Mouse (Mus musculus) megakaryocyte progenitor cell, adult 5-6 weeks (primary cell): ENCODE results near the gene Ceacam16. TPM values are rescaled to one million over a fixed set of nuclear protein-coding genes. Genes with fewer than 3 reads are reported as not detected.

Experiments used
- ATAC-seq: replicated peaks from 2 replicates; pipeline ENCODE4 v1.8.0; 2016; ENCODE audit warnings: mild to moderate bottlenecking, moderate TSS enrichment, inconsistent platforms; ENCODE audit not compliant: poor library complexity
- total RNA-seq, 2 experiments: library from RNA; stranded (forward) in 1 of 2; stranded (reverse) in 1 of 2; fragments of 157-497, 149-512 nt in 1 of 2; fragments of 200-1000 nt in 1 of 2; gene quantifications; 2 replicates each; pipeline versions ENCODE4 v1.2.3 to v1.2.4; 2015 to 2017

The Ceacam16 gene
- total RNA-seq (2015) (not detected in 2 replicates), total RNA-seq (2017) (not detected in 2 replicates)

DNA sequence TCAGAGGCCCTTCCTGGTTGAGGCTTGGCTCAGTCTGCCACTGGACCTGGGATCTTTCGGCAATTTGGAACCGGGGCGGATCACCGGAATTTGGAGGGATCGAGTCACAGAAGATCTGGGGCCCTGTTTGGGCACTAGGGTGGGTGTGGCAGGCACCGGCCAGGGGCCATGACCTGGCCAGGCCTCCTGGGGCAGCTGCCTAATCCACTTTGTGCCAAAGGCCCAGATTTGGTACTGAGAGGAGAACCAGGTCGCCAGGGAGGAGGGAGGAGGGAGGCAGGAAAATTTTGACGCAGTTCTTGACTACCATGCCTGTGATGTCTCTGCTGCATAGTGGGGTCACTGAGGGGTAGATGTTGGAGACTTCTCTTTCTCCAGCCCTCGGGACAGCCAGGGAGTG is at the start of gene Ceacam16:
Ceacam16 (minus strand) TSS at position 101 of the 400 bp plus-strand sequence.
- ATAC-seq, result no peak

GRCm38 (mm10) chr7:19910421-19911291 is 49.6 kb upstream of the Ceacam16 start:
- peak; percentile 98 for ATAC-seq

DNA sequence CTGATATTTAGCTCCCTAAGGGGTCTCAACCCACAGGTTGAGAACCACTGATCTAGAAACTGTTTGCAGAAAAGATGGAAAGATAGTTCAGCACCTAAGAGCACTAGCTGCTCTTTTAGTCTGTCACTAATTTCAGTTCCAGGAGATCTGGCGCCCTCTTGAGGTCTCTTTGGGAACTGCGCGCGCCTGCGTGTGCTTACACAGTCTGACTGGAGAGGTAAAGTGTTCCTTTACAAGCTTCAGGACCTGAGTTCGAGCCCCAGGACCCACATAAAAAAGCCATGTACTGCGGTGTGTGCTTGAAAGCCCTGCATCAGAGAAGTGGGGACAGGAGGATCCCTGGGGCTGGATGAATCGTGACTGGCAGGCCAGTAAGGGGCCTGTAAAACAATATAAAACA is 28.8 kb upstream of the Ceacam16 start:
- peak; percentile 83 for ATAC-seq

GRCm38 (mm10) chr7:19887849-19888248 is 26.8 kb upstream of the Ceacam16 start, which contains the start of gene Ceacam19:
TSS of gene Ceacam19 (minus strand) at chr7:19887965.
- no peak for ATAC-seq

DNA sequence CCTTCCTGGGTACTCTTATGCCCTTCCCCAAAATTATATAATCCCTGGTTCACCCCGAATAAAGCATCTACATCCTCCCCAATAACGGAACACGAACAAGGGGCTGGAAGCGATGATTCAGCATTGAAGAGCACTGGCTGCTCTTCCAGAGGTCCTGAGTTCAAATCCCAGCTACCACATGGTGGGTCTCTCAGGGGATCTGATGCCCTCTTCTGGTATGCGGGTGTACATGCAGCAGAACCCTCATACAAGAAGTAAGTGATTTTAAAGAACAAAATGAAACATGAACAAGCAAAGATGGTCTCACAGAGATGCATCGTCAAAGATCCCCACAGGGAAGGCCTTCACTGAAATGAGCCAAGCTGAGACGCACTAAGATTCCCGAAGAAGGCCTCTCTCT is 19.7 kb upstream of the Ceacam16 start:
- no peak for ATAC-seq

GRCm38 (mm10) chr7:19876781-19877425 is 15.8 kb upstream of the Ceacam16 start:
- peak; percentile 71 for ATAC-seq

DNA sequence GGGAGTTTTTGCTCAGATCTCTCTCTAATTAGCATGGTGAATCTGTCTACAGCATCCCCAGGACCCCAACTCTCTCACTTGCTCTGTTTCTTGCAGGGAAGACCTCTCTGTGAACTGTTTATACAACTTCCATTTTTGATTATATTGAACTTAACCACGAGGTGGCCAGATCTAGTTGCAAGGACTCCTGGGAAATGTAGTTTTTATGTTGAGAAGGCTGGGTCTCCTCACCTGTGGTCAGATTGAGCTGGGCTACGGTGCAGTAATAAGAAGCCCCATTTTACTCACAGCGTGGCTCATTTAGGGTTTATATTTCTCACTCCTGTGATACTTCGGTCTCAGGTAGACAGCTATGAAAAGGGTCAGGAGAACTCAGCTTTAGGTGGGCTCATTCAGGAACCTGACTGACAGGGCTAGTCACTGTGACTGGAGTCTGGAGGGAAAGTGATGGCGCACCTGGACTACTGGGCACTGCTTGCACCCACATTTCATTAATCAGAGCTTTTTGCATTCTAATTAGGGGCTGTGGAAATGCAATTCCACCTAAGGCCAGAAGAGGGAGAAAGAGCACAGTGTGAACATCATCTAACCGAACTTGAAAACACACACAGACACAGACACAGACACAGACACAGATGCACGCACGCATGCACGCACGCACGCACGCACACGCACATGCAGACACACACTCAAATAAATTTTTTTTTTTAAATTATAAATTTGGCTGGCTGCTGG is 15.0 kb upstream of the Ceacam16 start:
- ATAC-seq, result peak; percentile 69

GRCm38 (mm10) chr7:19871943-19872601 is 11.0 kb upstream of the Ceacam16 start:
- ATAC-seq, result 0 out of 2 replicates have a peak, but pooled peaks have one; percentile 23

DNA sequence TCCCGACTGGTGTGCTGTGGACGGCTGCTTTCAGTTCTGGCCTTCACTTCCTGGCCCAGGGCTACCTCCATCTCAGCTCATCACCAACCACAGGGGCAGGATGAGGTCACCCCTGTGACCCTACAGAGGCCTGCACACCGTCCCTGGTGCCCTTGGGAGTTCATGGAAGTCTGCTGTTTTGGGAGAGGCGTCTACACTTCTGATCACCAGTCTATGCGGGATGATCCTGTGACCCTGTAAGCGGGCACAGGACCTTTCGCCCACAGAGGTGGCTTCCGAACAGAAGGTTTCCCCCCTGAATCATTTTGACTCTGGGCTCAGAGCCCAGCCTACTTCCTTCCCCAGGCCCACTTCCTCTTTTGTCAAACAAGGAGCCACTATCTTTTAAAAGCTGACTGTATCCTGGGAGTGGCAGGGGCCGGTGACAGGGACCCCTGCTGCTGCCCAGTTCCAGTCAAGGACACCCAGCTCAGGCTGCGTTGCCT is 10.1 kb upstream of the Ceacam16 start:
- peak; percentile 83 for ATAC-seq

DNA sequence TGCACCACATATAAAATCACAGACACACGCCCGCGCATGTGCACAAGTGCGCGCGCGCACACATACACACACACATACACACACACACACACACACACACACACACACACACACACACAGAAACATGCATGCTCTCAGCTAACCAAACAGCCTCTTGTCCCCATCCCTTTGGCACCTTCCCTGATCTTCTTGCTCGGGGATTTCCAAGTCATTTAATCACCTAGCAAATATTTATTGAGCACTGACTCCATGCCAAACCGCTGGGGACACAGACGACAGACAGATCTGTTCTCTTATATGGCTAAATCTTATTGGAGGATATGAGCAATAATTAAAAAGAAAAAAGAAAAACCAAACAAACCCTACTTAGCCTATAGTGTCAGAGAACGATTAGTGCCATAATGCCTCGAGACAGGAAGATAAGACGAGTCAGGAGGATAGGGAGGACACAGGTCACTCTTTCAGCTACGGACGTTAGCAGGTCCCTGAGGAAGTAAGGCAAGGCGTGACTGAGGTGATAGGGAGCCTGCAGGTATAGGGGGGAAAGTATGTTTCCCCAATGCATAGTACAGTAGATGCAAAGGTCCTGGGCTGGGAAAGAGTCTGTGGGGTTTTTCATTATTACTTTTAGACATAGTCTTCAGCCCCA is 6.8 kb upstream of the Ceacam16 start:
- ATAC-seq, result no peak

GRCm38 (mm10) chr7:19866490-19866889 is 5.4 kb upstream of the Ceacam16 start:
- ATAC-seq, result no peak

- ATAC-seq, result no peak
Observed at GRCm38 (mm10) chr7:19865246-19866036, 4.3 kb upstream of the Ceacam16 start.

DNA sequence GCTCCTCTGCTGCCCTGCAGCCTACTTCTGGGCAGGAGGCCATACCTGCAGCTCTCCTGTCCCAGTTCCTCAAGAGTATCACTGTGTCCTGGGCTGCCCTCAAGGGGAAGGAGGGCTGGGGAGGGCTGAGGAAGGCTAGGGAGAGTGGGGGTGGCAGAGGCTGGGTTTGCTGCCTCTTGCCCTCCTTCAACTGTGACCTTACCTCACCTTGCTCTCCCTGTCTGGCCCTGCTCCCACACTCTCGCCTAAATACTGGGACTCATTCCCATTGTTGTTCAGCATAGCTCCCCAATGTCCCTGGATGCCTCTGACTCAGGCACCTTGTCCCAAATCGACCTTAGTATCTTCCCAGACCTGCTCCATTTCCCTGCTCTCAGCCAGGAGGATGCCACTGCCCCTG is 3.1 kb upstream of the Ceacam16 start:
- ATAC-seq, result no peak

DNA sequence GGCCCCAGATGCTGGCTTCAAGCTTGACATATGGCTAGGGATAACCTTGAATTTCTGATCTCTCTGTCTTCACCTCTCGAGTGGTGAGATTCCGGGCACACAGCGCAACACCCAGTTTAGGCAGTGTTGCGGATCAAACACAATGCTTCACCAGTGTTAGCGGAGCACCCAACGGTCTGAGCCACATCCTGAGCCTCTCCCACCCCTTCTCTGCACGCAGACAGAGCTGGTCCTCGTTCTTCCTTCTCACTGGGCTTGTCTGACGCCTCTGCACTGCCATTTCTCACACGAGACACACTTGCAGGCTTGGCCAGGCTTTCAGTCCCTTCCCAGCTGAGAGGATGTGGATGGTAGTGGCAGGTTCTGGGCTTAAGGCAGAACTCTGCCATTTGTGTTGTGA is 1.4 kb downstream of the Ceacam16 start:
- ATAC-seq, result no peak

DNA sequence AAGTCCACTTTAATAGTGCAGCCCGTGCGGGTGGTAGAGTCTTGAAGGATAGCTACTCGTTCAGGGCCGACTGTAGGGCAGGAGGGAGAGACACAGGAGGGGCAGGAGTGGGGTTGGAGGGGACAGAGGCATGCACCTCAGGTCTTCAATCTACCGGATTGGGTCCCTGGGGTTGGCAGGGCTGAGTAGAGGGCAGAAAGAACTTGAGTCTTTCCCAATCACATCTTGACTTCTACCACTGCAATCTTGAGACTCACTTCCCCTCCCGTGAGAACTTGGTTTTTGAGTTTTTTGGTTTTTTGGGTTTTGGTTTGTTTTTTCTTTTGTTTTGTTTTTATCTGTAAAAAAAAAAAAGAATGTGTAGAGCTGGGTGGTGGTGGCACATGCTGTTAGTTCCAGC is 4.8 kb downstream of the Ceacam16 start:
- peak; percentile 60 for ATAC-seq

DNA sequence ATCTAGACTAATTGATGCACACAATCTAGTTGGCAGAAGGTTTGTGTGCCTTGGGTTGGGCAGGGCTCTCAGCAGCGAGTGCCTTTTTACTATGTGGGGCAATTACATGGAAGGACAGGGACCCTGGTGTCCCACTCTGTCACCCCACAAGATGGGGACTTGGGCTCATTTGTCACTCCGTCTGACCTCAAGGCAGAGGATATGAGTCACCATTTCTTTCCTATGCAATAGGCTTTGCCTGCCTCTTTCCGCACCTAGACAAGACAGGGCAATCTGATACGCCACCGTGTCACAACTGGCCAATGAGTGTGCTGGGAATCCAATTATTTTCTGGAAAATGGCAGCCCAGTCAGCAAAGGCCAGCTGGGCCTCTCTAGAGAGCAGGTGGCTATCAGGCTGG is 5.4 kb downstream of the Ceacam16 start:
- ATAC-seq, result peak; percentile 51; the same call in 1 of the 2 replicates

DNA sequence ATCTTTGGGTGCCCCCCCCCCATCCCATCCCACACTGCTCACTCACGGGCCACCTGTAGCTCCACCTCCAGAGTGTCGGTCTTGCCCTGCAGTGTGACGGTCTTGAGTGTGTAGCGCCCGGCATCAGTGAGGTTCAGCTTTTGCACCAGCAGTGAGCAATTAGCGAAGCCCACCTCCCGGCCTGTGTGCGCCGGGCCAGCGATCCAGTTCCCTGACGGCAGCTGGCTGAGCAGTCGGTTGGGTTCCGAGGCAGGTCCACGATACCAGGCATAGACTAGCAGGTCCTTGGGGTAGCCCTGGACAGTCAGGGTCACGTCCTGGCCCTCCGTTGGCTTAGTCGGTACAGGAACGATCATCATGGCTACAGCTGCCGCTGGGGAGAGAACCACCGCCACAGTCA is 7.6 kb downstream of the Ceacam16 start:
- no peak for ATAC-seq

- ATAC-seq, result peak; percentile 18; the same call in 1 of the 2 replicates
Observed at GRCm38 (mm10) chr7:19851858-19852570, 9.1 kb downstream of the Ceacam16 start, which contains the start of gene Gm19345. TSS of gene Gm19345 (plus strand) at chr7:19852003.
